Mouse (Mus musculus) intestine, postnatal 0 days (tissue): ENCODE data around the gene Arhgef3. TPM values are rescaled to one million over a fixed set of nuclear protein-coding genes. Genes with fewer than 3 reads are reported as not detected.

Source experiments
- ATAC-seq: fragments of 200-750 bp; cut with Nextera tagmentation; 2 replicates; pipeline ENCODE4 v1.8.0; 2017; ENCODE audit warnings: mild to moderate bottlenecking, moderate TSS enrichment, moderate library complexity
- H3K27ac ChIP-seq: fragments of 300-500 bp; sonication (generic); 2 replicates; pipeline ENCODE4 v1.5.1; 2014; ENCODE audit warnings: mild to moderate bottlenecking, low read depth, low read length, moderate library complexity
- H3K27me3 ChIP-seq: fragments of 300-500 bp; sonication (generic); replicated peaks from 2 replicates; pipeline ENCODE4 v1.6.1; 2014; ENCODE audit warnings: low read length, mixed read lengths; ENCODE audit not compliant: control insufficient read depth, insufficient read depth
- H3K36me3 ChIP-seq: fragments of 300-500 bp; sonication (generic); 2 replicates; pipeline ENCODE4 v1.6.1; 2014; ENCODE audit warnings: mild to moderate bottlenecking, moderate library complexity; ENCODE audit not compliant: control insufficient read depth, insufficient read depth
- H3K4me1 ChIP-seq: fragments of 300-500 bp; sonication (generic); replicated peaks from 2 replicates; pipeline ENCODE4 v1.6.1; 2014; ENCODE audit warnings: antibody characterized with exemption, low read length, mixed read lengths; ENCODE audit not compliant: control insufficient read depth, insufficient read depth
- H3K4me2 ChIP-seq: fragments of 300-500 bp; sonication (generic); replicated peaks from 2 replicates; pipeline ENCODE4 v1.6.1; 2014; ENCODE audit warnings: low read depth, mild to moderate bottlenecking, moderate library complexity
- H3K4me3 ChIP-seq: fragments of 300-500 bp; sonication (generic); 2 replicates; pipeline ENCODE4 v1.5.1; 2014; ENCODE audit warnings: low read depth, low read length
- H3K9ac ChIP-seq: fragments of 300-500 bp; sonication (generic); 2 replicates; pipeline ENCODE4 v1.6.1; 2014; ENCODE audit warnings: mild to moderate bottlenecking, low read depth, low read length
- H3K9me3 ChIP-seq: fragments of 300-500 bp; sonication (generic); 2 replicates; pipeline ENCODE4 v1.6.1; 2016; ENCODE audit warnings: mixed run types; ENCODE audit not compliant: control insufficient read depth
- CTCF ChIP-seq: sonication (generic); IDR thresholded peaks from 2 replicates; pipeline ENCODE4 v1.5.1; 2016; ENCODE audit warnings: low read depth, mild to moderate bottlenecking, control low read depth, antibody characterized with exemption, moderate library complexity
- WGBS: fragments of 180-500 bp; shearing (Covaris S2); extraction: QIAGEN DNeasy Blood & Tissue Kit; methylation state at CpG from one replicate; pipeline ENCODE4 v1.1.7; 2014; 5-methylcytosine and 5-hydroxymethylcytosine counted together
- polyA plus RNA-seq: library from polyadenylated mRNA; unstranded; fragments of >200 nt; fragmentation: Nextera tagmentation; extraction: Ambion mirVana; gene quantifications from 2 replicates; pipeline ENCODE4 v1.2.1, GENCODE M21; 2015

Gene Arhgef3
- polyA plus RNA-seq, 1 experiment from 2014 or later = 12.2 TPM

- no peak overlapping the region for H3K27ac ChIP-seq
- ATAC-seq = no peak
These were observed 113.6 kb downstream of the Arhgef3 start for GRCm38 (mm10) chr14:27228288-27228687.

GRCm38 (mm10) chr14:27228941-27229371, 114.3 kb downstream of the Arhgef3 start:
- Histone ChIP-seq H3K27ac (peak overlapping the region; percentile 29; the same call in 1 of the 2 replicates), H3K4me2 (no peak overlapping the region), H3K4me3 (no peak overlapping the region), H3K27me3 (no peaks in the 10 kb centered on the region), H3K9me3 (no peaks in the 10 kb centered on the region), H3K4me1 (peaks cover 21% of the 10 kb centered on the region), H3K9ac (no peak overlapping the region), H3K36me3 (no peaks in the 10 kb centered on the region)
- WGBS = 67% methylated on average over 5 of the region's 5 CpGs
- ATAC-seq = no peak; the same call in 1 of the 2 replicates
- TF ChIP-seq CTCF = no peak

More at GRCm38 (mm10) chr14:27228288-27228687, 113.6 kb downstream of the Arhgef3 start:
- H3K9me3 ChIP-seq = no peaks in the 10 kb centered on the region
- no peaks in the 10 kb centered on the region for H3K27me3 ChIP-seq
- peaks cover 21% of the 10 kb centered on the region for H3K4me1 ChIP-seq
- H3K4me2 ChIP-seq = no peak overlapping the region
- no peak for TF ChIP-seq CTCF
- no peak overlapping the region for H3K4me3 ChIP-seq
- no peaks in the 10 kb centered on the region for H3K36me3 ChIP-seq
- WGBS = 59% methylated on average over 2 of the region's 2 CpGs
- no peak overlapping the region for H3K9ac ChIP-seq

GRCm38 (mm10) chr14:27229441-27230147, 114.9 kb downstream of the Arhgef3 start:
- peak; percentile 69 for ATAC-seq
- no peaks in the 10 kb centered on the region for H3K36me3 ChIP-seq
- WGBS = 26% methylated on average over 16 of the region's 16 CpGs
- H3K9ac ChIP-seq = no peak overlapping the region
- H3K4me2 ChIP-seq = peak overlapping the region; percentile 47
- H3K4me3 ChIP-seq = no peak overlapping the region
- H3K9me3 ChIP-seq = no peaks in the 10 kb centered on the region
- H3K4me1 ChIP-seq = peaks cover 21% of the 10 kb centered on the region
- H3K27me3 ChIP-seq = no peaks in the 10 kb centered on the region
- peak overlapping the region; percentile 29 for H3K27ac ChIP-seq
- TF ChIP-seq CTCF = no peak

DNA sequence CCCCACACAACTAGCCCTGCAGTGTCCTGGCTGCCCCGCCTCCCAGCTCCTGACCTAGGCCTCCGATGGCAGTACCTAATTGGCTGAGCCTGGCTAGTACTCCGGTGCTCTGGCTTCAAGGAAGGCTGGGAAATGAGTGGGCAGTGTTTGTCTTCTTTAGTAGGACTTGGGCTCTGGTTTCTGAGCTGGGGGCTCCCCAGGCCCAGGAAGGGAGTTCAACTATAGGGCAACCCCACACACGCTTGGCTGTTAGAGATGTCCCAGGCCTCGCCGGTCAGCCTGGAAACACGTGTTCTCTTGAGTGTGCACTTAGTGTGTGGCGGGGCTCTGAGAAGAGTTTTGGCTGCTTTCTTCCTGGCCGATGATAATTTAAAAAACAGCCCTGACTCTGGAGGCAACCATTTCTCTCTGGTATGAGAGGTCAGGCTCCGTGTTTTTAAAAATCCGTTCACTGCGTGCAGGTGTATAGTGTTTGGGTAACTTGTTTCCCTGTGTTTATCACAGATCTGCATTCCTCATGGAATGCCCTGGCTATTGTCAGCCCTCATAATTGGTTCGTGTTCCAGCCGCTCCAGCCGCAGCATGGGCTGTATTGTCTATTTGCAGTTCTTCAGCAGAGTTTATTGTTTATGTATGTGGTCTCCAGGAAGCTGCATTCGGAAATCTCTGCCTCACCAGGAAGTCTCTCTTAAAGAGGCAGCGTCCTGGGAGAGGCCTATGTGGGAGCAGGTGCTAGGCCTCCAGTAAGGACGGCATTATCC, 115.7 kb downstream of the Arhgef3 start:
- Histone ChIP-seq H3K27ac (peak overlapping the region; percentile 29), H3K4me3 (no peak overlapping the region), H3K27me3 (no peaks in the 10 kb centered on the region), H3K4me2 (peak overlapping the region; percentile 47), H3K9ac (no peak overlapping the region; the same call in 1 of the 2 replicates), H3K36me3 (no peaks in the 10 kb centered on the region), H3K9me3 (no peaks in the 10 kb centered on the region), H3K4me1 (peaks cover 21% of the 10 kb centered on the region)
- 22% methylated on average over 18 of the region's 18 CpGs for WGBS
- no peak for TF ChIP-seq CTCF
- ATAC-seq = peak; percentile 50

- Histone ChIP-seq H3K4me1 (peaks cover 21% of the 10 kb centered on the region), H3K36me3 (no peaks in the 10 kb centered on the region), H3K27ac (no peak overlapping the region), H3K4me3 (no peak overlapping the region), H3K9ac (no peak overlapping the region), H3K9me3 (no peaks in the 10 kb centered on the region), H3K4me2 (no peak overlapping the region), H3K27me3 (no peaks in the 10 kb centered on the region)
- no peak for ATAC-seq
- TF ChIP-seq CTCF = no peak
- WGBS = 77% methylated on average over 8 of the region's 8 CpGs
These were observed 116.8 kb downstream of the Arhgef3 start for GRCm38 (mm10) chr14:27231506-27231905.

- no peak for TF ChIP-seq CTCF
- no peak overlapping the region for H3K9ac ChIP-seq
These were observed 117.5 kb downstream of the Arhgef3 start for GRCm38 (mm10) chr14:27231974-27232780.

More at GRCm38 (mm10) chr14:27231974-27232780, 117.5 kb downstream of the Arhgef3 start:
- Histone ChIP-seq H3K4me3 (no peak overlapping the region), H3K27ac (no peak overlapping the region), H3K4me2 (no peak overlapping the region), H3K27me3 (no peaks in the 10 kb centered on the region), H3K36me3 (no peaks in the 10 kb centered on the region), H3K9me3 (no peaks in the 10 kb centered on the region), H3K4me1 (peaks cover 21% of the 10 kb centered on the region)
- 84% methylated on average over 25 of the region's 25 CpGs for WGBS
- ATAC-seq = no peak
